Mouse (Mus musculus) ES-E14 (cell line): ENCODE measurements around the gene Celsr3. TPM values are rescaled to one million over a fixed set of nuclear protein-coding genes. Genes with fewer than 3 reads are reported as not detected.
A peak's percentile ranks its signal among the peaks of the same experiment; 100 is the strongest.

Experiments used
- DNase-seq: peaks from one replicate; pipeline ENCODE4 v3.0.0-alpha.2; 2013; ENCODE audit warnings: low read depth, low spot score
- H3K27ac ChIP-seq: 2 replicates; pipeline ENCODE4 v1.5.1; 2012; ENCODE audit warnings: low read depth, mild to moderate bottlenecking, low read length, moderate library complexity, mixed read lengths; ENCODE audit not compliant: poor library complexity, insufficient read depth, severe bottlenecking
- H3K36me3 ChIP-seq: 2 replicates; pipeline ENCODE4 v1.6.1; 2012; ENCODE audit warnings: mild to moderate bottlenecking, low read length, moderate library complexity, mixed read lengths; ENCODE audit not compliant: control insufficient read depth, poor library complexity, insufficient read depth, severe bottlenecking
- H3K4me1 ChIP-seq, 2 experiments: fragments of 150-350 bp in 1 of 2; sonication (generic) in 1 of 2; 2 replicates each; pipeline ENCODE4 v1.6.1; 2012; ENCODE audit warnings: low read length in 2 of 2, mild to moderate bottlenecking in 1 of 2, mixed read lengths in 1 of 2; ENCODE audit not compliant: control insufficient read depth in 2 of 2, insufficient read depth in 2 of 2, poor library complexity in 1 of 2
- H3K4me3 ChIP-seq, 2 experiments: fragments of 150-350 bp in 1 of 2; sonication (generic) in 1 of 2; 2 replicates each; pipeline ENCODE4 v1.5.1; 2012; ENCODE audit warnings: low read length in 2 of 2, low read depth in 1 of 2, mild to moderate bottlenecking in 1 of 2, mixed read lengths in 1 of 2; ENCODE audit not compliant: insufficient read depth in 1 of 2, poor library complexity in 1 of 2, severe bottlenecking in 1 of 2
- H3K9ac ChIP-seq: 2 replicates; pipeline ENCODE4 v1.6.1; 2012; ENCODE audit warnings: low read depth, mild to moderate bottlenecking, low read length, mixed read lengths; ENCODE audit not compliant: poor library complexity, insufficient read depth, severe bottlenecking
- H3K9me3 ChIP-seq: fragments of 150-350 bp; sonication (generic); 2 replicates; pipeline ENCODE4 v1.6.1; 2012; ENCODE audit warnings: low read depth, mild to moderate bottlenecking, low read length; ENCODE audit not compliant: control insufficient read depth, insufficient read depth
- CHD2 ChIP-seq: IDR thresholded peaks from 2 replicates; pipeline ENCODE4 v1.6.1; 2014; ENCODE audit warnings: mild to moderate bottlenecking, low read depth, low read length, inconsistent platforms
- HCFC1 ChIP-seq: IDR thresholded peaks from 2 replicates; pipeline ENCODE4 v1.6.1; 2012; ENCODE audit warnings: low read length, inconsistent platforms, borderline replicate concordance; ENCODE audit not compliant: insufficient read depth
- MAFK ChIP-seq: IDR thresholded peaks from 2 replicates; pipeline ENCODE4 v1.6.1; 2014; ENCODE audit warnings: mild to moderate bottlenecking, low read depth, low read length, inconsistent platforms; ENCODE audit not compliant: insufficient read depth
- ZC3H11A ChIP-seq: IDR thresholded peaks from 2 replicates; pipeline ENCODE4 v1.6.1; 2012; ENCODE audit warnings: low read depth, mild to moderate bottlenecking, inconsistent platforms, low read length, borderline replicate concordance
- ZNF384 ChIP-seq: IDR thresholded peaks from 2 replicates; pipeline ENCODE4 v1.6.1; 2012; ENCODE audit warnings: low read depth, low read length, inconsistent platforms
- in situ Hi-C, 2 experiments: fragments of 600-800 bp; cut with MboI; formaldehyde crosslinking; loops; one replicate each; pipeline ENCODE4 v1.15.1; 2025; ENCODE audit warnings: low sequenced_read_pairs in 2 of 2, inconsistent platforms in 1 of 2; ENCODE audit not compliant: unreplicated experiment in 2 of 2
- total RNA-seq: library from RNA; depleted of rRNA; stranded (reverse); fragments of 300-350 nt; gene quantifications from 2 replicates; pipeline ENCODE4 v1.2.3, GENCODE M21; 2012

Celsr3 gene
- total RNA-seq, 1 experiment: 4.3 TPM

DNA sequence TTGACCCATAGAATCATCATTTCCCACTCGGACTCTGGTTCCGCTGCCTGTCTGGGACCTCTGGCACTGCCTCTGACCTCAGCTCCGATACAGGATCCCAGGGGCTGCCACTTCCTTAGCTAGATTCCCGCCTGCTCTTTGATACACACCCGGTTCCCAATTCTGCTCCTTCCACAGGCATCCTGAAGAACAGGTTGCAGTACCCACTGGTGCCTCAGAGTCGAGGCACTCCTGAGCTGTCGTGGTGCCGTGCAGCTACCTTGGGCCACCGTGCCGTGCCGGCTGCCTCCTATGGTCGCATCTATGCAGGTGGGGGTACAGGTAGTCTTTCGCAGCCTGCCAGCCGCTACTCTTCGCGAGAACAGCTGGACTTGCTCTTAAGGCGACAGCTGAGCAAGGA is 22.3 kb downstream of the Celsr3 start:
- H3K9ac ChIP-seq: peak overlapping the region; percentile 29; the same call in 1 of the 2 replicates
- peaks cover 3% of the 10 kb centered on the region; the same call in 1 of the 2 replicates for H3K36me3 ChIP-seq
- in situ Hi-C loops: no loop called here

DNA sequence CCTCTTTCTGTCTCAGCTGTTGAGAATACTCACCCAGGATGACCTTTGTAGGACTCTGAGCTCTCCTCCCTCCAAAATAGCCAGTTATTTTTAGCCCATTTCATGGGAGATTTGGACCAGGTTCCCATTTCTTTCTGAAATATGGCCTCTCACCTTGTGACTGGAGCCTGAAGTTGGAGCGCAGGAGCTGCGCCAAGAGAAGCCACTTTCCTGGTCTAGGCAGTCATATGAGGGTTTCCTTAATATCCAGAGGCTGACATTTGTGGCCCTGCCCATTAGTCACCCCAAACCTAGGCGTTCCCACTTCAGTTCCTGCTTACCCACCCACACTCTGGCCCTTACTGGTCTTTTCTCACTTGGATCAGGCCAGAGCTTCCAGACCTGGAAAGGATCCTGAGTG is 26.9 kb downstream of the Celsr3 start, which contains the start of gene Slc26a6:
Slc26a6 (plus strand) TSS at position 308 of the 400 bp plus-strand sequence.
- Histone ChIP-seq H3K36me3 (peaks cover 3% of the 10 kb centered on the region; the same call in 1 of the 2 replicates), H3K4me3 (peak within 1 kb of the TSS; percentile 73 to 91), H3K4me1 (peaks cover 2 to 18% of the 10 kb centered on the region in 2 experiments; a peak in 1 of 4 replicates), H3K9ac (peak within 1 kb of the TSS; percentile 86), H3K9me3 (no peaks in the 10 kb centered on the region), H3K27ac (no peak within 1 kb of the TSS; the same call in 1 of the 2 replicates)
- no peak for TF ChIP-seq ZC3H11A
- TF ChIP-seq MAFK: no peak
- no peak for TF ChIP-seq HCFC1
- TF ChIP-seq CHD2: no peak
- no peak for TF ChIP-seq ZNF384
- in situ Hi-C loops: no loop called here
- DNase-seq: no peak

More for the DNA sequence above, 22.3 kb downstream of the Celsr3 start:
- no peak for DNase-seq
- Histone ChIP-seq H3K4me1 (peaks cover 2 to 17% of the 10 kb centered on the region in 2 experiments; a peak in 1 of 4 replicates), H3K27ac (no peak overlapping the region), H3K4me3 (peak overlapping the region; percentile 28 to 50), H3K9me3 (no peaks in the 10 kb centered on the region)
- TF ChIP-seq CHD2 (no peak), MAFK (no peak), ZNF384 (no peak), HCFC1 (no peak), ZC3H11A (no peak)

DNA sequence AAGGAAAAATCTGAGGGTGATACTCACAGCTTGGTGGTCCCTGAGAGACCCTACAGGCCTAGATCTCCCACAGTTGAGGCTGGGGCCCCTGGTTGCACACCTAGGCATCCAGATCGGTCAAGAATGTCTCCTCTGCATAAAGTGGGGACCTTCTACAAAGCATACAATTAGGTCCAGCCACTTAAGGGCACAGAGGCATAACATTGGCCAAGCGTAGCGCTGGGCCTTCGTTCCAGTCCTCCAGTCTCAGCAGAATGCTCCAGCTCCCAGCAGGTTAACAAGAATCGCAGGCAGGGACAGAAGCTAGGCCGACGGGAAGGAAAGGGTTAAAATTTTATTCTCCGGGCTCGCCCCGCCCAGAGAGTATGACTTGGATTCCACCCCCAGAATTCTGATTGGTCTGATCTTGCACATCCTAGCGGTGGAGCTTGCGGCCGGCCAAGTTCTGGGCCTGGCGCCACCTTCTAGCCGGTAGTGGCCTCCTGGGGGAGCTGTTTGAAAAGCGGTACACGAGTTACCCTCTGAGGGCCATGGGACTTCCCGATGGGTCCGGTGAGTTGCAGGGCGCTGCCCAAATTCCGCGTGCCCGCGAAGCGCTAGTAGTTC is 27.6 kb downstream of the Celsr3 start:
- TF ChIP-seq ZNF384 (no peak), MAFK (no peak), ZC3H11A (no peak), CHD2 (no peak), HCFC1 (no peak)
- peak; percentile 94 for DNase-seq
- in situ Hi-C loops: no loop called here

DNA sequence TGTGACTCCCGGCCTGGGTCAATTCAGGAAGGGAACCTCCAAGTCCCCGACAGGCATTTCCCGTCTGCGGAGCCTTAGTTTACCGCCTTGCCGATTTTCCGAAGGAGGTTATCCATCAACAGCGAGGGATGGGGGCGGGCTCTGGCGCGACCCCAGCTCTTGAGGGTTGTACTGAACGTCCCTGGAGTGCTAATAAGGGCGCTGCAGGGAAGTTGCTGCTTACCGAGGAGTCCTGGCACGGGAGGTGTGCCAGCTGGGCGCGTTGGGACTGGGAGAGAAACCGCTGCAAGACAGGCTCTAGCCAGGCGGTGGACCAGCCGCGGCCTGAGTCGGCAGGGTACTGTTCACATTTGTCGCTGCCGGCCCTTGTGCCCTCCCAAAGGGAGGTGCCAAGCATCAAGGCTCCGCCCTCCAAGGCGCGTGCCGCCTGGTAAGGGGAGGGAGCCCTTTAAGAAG is 28.1 kb downstream of the Celsr3 start:
- in situ Hi-C loops: no loop called here
- TF ChIP-seq ZC3H11A (no peak), MAFK (no peak), CHD2 (no peak), HCFC1 (no peak), ZNF384 (no peak)
- Histone ChIP-seq H3K36me3 (peaks cover 3% of the 10 kb centered on the region; the same call in 1 of the 2 replicates), H3K9me3 (no peaks in the 10 kb centered on the region), H3K27ac (no peak overlapping the region; the same call in 1 of the 2 replicates), H3K9ac (peak overlapping the region; percentile 86), H3K4me3 (peak overlapping the region; percentile 73 to 91), H3K4me1 (peaks cover 0 to 12% of the 10 kb centered on the region in 2 experiments; a peak in 1 of 4 replicates)
- peak; percentile 86 for DNase-seq

More for the DNA sequence above, 27.6 kb downstream of the Celsr3 start:
- no peak overlapping the region; the same call in 1 of the 2 replicates for H3K27ac ChIP-seq
- peaks cover 3% of the 10 kb centered on the region; the same call in 1 of the 2 replicates for H3K36me3 ChIP-seq
- no peaks in the 10 kb centered on the region for H3K9me3 ChIP-seq
- peak overlapping the region; percentile 73 to 91 for H3K4me3 ChIP-seq
- peaks cover 0 to 14% of the 10 kb centered on the region in 2 experiments; a peak in 1 of 4 replicates for H3K4me1 ChIP-seq
- H3K9ac ChIP-seq: peak overlapping the region; percentile 86
